Mouse (Mus musculus) limb, embryonic 13.5 days (tissue): ENCODE measurements around the gene Clic1. TPM values are rescaled to one million over a fixed set of nuclear protein-coding genes. Genes with fewer than 3 reads are reported as not detected.

Experiments used
- ATAC-seq: fragments of 200-750 bp; cut with Nextera tagmentation; 2 replicates; pipeline ENCODE4 v1.8.0; 2017; ENCODE audit warnings: low read depth, moderate number of reproducible peaks, moderate TSS enrichment; ENCODE audit not compliant: low FRiP score
- H3K27ac ChIP-seq: fragments of 300-500 bp; sonication (generic); 2 replicates; pipeline ENCODE4 v1.5.1; 2015; ENCODE audit warnings: inconsistent platforms, mild to moderate bottlenecking, moderate library complexity
- H3K27me3 ChIP-seq: fragments of 300-500 bp; sonication (generic); 2 replicates; pipeline ENCODE4 v1.6.1; 2015; ENCODE audit warnings: mild to moderate bottlenecking, inconsistent platforms
- H3K36me3 ChIP-seq: fragments of 300-500 bp; sonication (generic); 2 replicates; pipeline ENCODE4 v1.6.1; 2015; ENCODE audit warnings: inconsistent platforms, mild to moderate bottlenecking, moderate library complexity
- H3K4me1 ChIP-seq: fragments of 300-500 bp; sonication (generic); 2 replicates; pipeline ENCODE4 v1.6.1; 2015; ENCODE audit warnings: inconsistent platforms
- H3K4me2 ChIP-seq: fragments of 300-500 bp; sonication (generic); replicated peaks from 2 replicates; pipeline ENCODE4 v1.6.1; 2015; ENCODE audit warnings: inconsistent platforms, mild to moderate bottlenecking, moderate library complexity
- H3K4me3 ChIP-seq: fragments of 300-500 bp; sonication (generic); 2 replicates; pipeline ENCODE4 v1.5.1; 2015; ENCODE audit warnings: moderate library complexity, mild to moderate bottlenecking, inconsistent platforms
- H3K9ac ChIP-seq: fragments of 300-500 bp; sonication (generic); 2 replicates; pipeline ENCODE4 v1.6.1; 2015; ENCODE audit warnings: mild to moderate bottlenecking, inconsistent platforms
- H3K9me3 ChIP-seq: fragments of 300-500 bp; sonication (generic); 2 replicates; pipeline ENCODE4 v1.6.1; 2016; ENCODE audit warnings: inconsistent platforms
- WGBS: fragments of 180-500 bp; shearing (Covaris S2); methylation state at CpG from one replicate; pipeline ENCODE4 v1.1.7; 2015; 5-methylcytosine and 5-hydroxymethylcytosine counted together
- polyA plus RNA-seq: library from polyadenylated mRNA; unstranded; fragments of >200 nt; fragmentation: Nextera tagmentation; extraction: Ambion mirVana; gene quantifications from 2 replicates; pipeline ENCODE4 v1.2.1, GENCODE M21; 2015

The Clic1 gene
- polyA plus RNA-seq, 1 experiment from 2014 or later = 266 TPM

DNA sequence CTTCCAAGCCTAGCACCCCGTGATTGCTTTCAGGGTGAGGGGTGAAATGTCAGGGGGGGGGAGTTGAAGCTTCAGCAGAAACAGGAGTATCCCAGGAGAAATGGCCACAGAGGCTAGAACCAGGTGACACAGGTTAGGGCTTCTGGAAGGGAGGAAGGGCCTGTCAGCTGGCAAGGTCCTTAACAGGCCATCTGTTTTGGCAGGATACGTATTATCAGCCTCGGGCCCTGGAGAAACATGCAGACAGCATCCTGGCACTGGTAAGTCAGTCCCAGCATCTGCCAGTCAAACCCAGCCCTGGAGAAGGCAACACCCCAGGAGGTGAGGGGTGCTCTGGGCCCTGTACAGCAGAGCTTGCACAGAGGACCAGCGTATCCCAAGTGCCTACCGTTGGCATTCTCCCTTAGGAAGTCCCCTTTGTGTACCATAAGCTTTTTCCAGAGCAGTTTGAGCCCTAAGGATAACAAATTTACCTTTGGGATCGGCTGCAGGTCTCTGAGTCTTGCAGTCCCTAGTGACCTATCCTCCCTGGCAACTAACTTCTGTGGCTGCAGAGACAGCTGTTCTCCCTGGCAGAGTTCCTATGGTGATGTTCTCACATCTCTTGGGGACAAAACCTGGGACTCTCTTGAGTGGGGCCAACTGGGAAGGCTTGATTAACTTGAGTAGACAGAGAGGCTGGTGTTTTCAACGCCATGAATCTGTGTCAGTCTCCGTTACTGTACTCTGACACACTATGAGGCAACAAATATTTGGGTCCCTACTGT, 40.6 kb downstream of the Clic1 start:
- Histone ChIP-seq H3K27me3 (no peaks in the 10 kb centered on the region), H3K27ac (0 out of 2 replicates have a peak overlapping the region, but pooled peaks have one; percentile 94), H3K4me3 (peak overlapping the region; percentile 64), H3K9me3 (no peaks in the 10 kb centered on the region), H3K36me3 (peaks cover 43% of the 10 kb centered on the region), H3K9ac (peak overlapping the region; percentile 86), H3K4me2 (peak overlapping the region; percentile 65), H3K4me1 (peaks cover 9% of the 10 kb centered on the region)
- ATAC-seq = no peak
- 69% methylated on average over 8 of the region's 8 CpGs for WGBS

DNA sequence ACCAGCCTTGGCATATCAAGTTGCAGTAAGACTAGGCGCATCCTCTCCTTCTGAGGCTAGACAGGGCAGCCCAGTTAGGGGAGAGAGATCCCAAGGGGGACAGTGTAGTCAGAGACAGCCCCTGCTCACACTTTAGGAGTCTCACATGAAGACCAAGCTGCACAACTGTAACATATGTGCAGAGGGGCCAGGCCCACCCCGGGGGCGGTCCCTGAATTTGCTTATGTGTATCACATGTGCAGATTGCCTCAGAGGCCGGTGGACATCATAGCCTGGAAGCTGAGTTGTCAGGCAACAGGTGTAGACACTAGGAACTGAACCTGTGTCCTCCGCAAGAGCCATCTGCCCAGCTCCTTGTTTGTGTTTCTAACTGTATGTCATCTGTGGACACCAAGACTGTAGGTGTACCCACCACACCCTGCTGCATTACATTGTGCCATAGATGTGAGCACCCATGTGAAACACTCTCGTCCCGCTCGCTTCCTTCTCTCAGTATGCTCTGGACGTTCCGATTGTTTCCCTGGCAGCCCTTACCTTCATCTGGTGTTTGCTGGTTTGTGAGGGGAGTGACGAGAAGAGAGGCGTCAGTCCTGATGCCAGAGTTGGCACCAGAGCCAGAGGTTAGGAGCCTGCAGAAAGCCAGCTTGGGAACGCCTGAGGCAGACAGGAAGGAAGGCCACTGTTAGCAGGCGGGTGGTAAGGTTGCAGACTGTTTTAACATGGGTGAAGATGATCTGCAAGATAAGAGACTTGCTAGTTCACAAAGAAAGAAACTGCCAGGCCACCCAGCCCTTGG, 42.8 kb downstream of the Clic1 start:
- Histone ChIP-seq H3K4me3 (no peak overlapping the region), H3K27ac (no peak overlapping the region), H3K4me2 (no peak overlapping the region), H3K36me3 (peaks cover 65% of the 10 kb centered on the region), H3K4me1 (peaks cover 9% of the 10 kb centered on the region), H3K27me3 (no peaks in the 10 kb centered on the region), H3K9me3 (no peaks in the 10 kb centered on the region), H3K9ac (no peak overlapping the region)
- 89% methylated on average over 14 of the region's 14 CpGs for WGBS
- ATAC-seq = no peak

DNA sequence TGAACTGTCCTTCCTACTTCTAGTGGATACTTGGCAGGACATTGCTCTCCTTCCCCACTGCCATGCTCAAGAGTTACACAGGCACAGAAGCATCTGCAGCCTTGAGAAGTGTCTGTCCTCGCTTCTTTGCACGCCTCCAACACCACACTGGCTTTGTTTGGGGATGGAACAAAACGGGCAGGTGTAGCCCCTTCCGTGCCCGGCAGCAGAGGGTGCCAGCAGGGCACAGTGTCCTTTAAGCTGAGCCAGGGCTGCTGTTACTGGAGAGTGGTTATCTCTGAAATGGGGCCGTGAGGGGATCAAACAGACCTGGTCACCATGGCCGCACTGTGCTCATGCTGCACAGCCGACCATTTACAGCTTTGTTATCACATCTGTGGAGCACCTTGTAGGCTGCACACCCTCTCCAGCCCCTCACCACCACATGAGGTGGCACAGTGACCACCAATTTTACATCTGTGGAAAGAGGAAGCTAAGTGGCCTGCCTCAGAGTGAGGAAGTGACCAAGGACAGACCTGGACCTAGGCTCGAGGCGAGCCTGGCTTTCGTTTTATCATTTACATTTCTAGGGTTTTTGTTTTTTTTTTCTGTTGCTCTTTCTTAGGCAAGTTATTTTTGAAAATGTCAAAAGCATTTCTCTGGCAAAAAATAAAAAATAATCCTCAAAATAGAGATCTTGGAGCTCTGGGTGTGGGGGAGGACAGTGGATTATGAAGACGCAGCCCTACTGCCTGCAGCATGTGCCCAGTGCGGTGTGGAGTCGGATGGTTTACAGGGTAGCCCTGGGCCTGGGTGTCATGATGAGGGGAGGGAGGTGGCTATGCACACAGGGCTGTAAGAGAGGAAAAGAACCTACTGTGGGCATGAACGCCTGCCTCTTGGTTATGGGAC, 45.0 kb downstream of the Clic1 start:
- Histone ChIP-seq H3K27ac (no peak overlapping the region), H3K9ac (0 out of 2 replicates have a peak overlapping the region, but pooled peaks have one; percentile 31), H3K27me3 (no peaks in the 10 kb centered on the region), H3K4me2 (no peak overlapping the region), H3K4me3 (no peak overlapping the region), H3K4me1 (peaks cover 9% of the 10 kb centered on the region), H3K9me3 (no peaks in the 10 kb centered on the region), H3K36me3 (peaks cover 87% of the 10 kb centered on the region)
- ATAC-seq = no peak
- WGBS = 87% methylated on average over 15 of the region's 15 CpGs

DNA sequence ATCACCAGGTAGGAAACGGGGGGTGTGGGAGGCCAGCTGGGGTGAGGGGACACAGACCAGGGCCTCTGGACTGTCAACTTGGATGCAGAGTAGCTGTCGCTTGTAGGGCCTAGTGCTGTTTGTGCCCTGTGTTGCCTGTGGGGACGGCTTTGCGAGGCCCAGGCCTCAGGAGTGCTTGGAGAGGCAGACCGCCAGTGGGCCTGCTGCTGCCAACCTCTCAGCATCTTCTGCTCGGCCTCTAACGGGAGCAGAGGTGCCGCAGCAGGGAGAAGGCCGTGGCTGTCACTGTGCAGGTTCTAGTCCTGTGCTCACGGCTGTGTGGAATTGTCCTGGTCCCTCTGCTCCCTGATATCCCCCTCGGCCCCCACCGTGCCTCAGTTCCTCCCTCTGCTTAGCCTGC, 46.8 kb downstream of the Clic1 start:
- H3K27ac ChIP-seq = no peak overlapping the region
- H3K9ac ChIP-seq = peak overlapping the region; percentile 31; the same call in 1 of the 2 replicates
- 88% methylated on average over 12 of the region's 12 CpGs for WGBS
- no peak overlapping the region for H3K4me2 ChIP-seq
- H3K4me1 ChIP-seq = no peaks in the 10 kb centered on the region
- no peak overlapping the region for H3K4me3 ChIP-seq
- peaks cover 97% of the 10 kb centered on the region for H3K36me3 ChIP-seq
- no peaks in the 10 kb centered on the region for H3K27me3 ChIP-seq
- no peak for ATAC-seq
- no peaks in the 10 kb centered on the region for H3K9me3 ChIP-seq

DNA sequence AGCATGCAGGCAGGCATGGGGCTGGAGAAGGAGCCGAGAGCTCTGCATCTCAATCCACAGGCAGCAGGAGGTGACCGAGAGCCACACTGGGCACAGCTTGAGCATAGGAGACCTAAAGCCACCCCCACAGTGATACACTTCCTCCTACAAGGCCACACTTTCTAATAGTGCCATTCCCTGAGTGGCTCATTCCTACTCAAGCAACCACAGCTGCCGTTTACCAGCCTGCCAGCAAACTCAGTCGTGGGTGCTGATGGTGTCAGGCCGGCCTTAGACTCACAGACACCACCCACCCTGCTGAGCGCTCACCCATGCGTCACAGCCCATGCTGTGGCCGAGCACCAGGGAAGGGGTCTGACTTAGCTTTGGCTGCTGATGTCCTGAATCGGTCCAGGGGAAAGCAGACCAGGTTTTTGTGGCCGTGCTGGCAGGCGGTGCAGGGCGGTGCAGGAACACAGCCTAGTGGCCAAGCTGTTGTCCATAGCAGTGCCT, 47.4 kb downstream of the Clic1 start:
- H3K4me2 ChIP-seq = no peak overlapping the region
- H3K27ac ChIP-seq = no peak overlapping the region
- no peaks in the 10 kb centered on the region for H3K4me1 ChIP-seq
- no peak for ATAC-seq
- 89% methylated on average over 12 of the region's 12 CpGs for WGBS
- H3K27me3 ChIP-seq = no peaks in the 10 kb centered on the region
- H3K4me3 ChIP-seq = no peak overlapping the region
- no peaks in the 10 kb centered on the region for H3K9me3 ChIP-seq
- no peak overlapping the region for H3K9ac ChIP-seq
- H3K36me3 ChIP-seq = peaks cover 99% of the 10 kb centered on the region

DNA sequence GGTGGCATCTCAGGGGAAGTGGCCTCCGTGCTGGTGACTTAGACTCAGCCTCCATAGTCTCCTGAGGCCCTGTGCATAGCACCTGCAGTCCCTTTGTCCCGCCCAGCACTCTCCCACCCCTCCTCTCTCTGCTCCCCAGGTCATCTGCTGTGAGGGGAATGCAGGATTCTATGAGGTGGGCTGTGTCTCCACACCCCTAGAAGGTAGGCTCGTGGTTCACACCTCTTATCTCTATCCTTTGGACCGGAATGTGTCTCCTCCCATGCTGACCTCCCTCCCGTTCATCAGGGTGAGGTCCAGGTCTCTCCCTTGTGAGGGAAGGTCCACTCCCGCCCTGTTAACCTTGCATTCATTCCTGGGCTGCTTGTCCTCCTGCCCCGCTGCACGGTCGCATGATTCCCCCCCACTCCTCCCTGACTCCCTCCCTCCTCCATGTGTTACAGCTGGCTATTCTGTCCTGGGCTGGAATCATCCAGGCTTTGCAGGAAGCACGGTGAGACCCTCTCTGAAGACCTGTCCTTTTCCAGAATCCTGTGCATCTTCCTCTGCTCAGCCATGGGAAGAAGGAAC, 50.5 kb downstream of the Clic1 start:
- no peak overlapping the region for H3K4me3 ChIP-seq
- H3K36me3 ChIP-seq = peaks cover 91% of the 10 kb centered on the region
- H3K4me1 ChIP-seq = no peaks in the 10 kb centered on the region
- H3K9me3 ChIP-seq = no peaks in the 10 kb centered on the region
- 82% methylated on average over 10 of the region's 10 CpGs for WGBS
- no peaks in the 10 kb centered on the region for H3K27me3 ChIP-seq
- ATAC-seq = no peak
- H3K4me2 ChIP-seq = no peak overlapping the region
- H3K9ac ChIP-seq = no peak overlapping the region
- no peak overlapping the region for H3K27ac ChIP-seq

DNA sequence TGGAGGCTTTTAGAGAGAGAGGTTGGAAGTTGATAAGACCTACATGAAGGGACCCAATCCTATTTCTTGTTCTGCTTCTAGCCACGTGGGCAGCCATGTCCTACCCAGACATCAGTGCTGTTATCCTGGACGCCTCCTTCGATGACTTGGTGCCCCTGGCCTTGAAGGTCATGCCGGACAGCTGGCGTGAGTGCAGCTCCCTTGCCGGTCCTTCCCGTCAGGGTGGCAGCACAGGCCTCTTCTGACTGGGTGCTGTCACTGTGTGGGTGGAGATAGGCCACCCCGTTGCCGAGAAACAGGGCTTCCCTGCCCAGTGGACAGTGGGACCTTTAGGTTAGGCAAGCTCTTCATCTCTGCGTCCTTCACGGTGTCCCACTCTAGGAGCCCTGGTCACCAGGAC, 51.4 kb downstream of the Clic1 start:
- Histone ChIP-seq H3K27me3 (no peaks in the 10 kb centered on the region), H3K9ac (no peak overlapping the region; the same call in 1 of the 2 replicates), H3K4me2 (no peak overlapping the region), H3K36me3 (peaks cover 82% of the 10 kb centered on the region), H3K4me1 (no peaks in the 10 kb centered on the region; the same call in 1 of the 2 replicates), H3K9me3 (no peaks in the 10 kb centered on the region), H3K27ac (no peak overlapping the region), H3K4me3 (no peak overlapping the region)
- 90% methylated on average over 11 of the region's 11 CpGs for WGBS
- no peak for ATAC-seq

DNA sequence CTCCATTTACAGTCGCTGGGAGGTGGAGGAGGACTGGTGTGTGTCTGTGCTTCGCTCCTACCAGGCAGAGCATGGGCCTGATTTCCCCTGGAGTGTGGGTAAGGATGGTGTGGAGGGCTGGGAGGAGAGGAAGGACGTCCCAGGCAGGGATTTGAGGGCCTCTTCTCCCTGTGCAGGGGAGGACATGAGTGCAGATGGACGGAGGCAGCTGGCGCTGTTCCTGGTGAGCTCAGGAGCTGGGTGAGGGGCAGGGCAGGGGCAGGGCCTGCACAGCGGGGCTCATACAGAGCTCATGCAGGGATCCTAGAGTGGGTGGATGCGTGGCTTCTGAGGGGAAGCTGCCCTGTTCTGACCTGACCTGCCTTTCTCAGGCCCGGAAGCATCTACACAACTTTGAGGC, 52.5 kb downstream of the Clic1 start:
- H3K27me3 ChIP-seq = no peaks in the 10 kb centered on the region

DNA sequence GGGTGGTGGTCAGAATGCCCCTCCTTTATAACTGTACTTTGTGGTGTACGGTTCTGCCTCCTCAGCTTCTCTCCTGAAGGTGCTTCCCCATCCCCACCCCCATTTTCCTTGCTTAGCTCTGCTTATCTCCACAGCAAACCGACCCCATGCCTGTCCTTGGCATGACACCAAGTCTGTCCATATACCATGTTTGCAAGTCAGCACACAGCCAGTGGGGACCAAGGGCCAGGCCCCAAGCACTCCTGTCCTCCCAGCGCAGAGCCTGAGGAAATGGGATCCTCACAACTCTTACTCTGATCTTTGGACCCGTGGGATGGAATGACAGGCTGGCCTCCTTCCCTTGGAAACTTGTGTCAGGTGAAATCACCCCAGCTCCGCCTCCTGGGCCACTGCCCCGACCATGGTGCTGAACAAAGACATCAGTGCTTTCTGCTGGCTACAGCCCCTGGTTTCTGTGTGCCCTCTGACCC, 53.5 kb downstream of the Clic1 start:
- Histone ChIP-seq H3K4me3 (no peak overlapping the region), H3K4me1 (no peaks in the 10 kb centered on the region; the same call in 1 of the 2 replicates), H3K27ac (no peak overlapping the region), H3K4me2 (no peak overlapping the region), H3K36me3 (peaks cover 61% of the 10 kb centered on the region), H3K9ac (no peak overlapping the region), H3K9me3 (no peaks in the 10 kb centered on the region), H3K27me3 (no peaks in the 10 kb centered on the region)
- no peak for ATAC-seq
- 74% methylated on average over 6 of the region's 6 CpGs for WGBS

More for the DNA sequence above, 52.5 kb downstream of the Clic1 start:
- Histone ChIP-seq H3K9ac (no peak overlapping the region), H3K36me3 (peaks cover 71% of the 10 kb centered on the region), H3K4me3 (no peak overlapping the region), H3K9me3 (no peaks in the 10 kb centered on the region), H3K4me1 (no peaks in the 10 kb centered on the region; the same call in 1 of the 2 replicates), H3K4me2 (no peak overlapping the region), H3K27ac (no peak overlapping the region)
- ATAC-seq = peak; percentile 55; the same call in 1 of the 2 replicates
- WGBS = 70% methylated on average over 8 of the region's 8 CpGs

DNA sequence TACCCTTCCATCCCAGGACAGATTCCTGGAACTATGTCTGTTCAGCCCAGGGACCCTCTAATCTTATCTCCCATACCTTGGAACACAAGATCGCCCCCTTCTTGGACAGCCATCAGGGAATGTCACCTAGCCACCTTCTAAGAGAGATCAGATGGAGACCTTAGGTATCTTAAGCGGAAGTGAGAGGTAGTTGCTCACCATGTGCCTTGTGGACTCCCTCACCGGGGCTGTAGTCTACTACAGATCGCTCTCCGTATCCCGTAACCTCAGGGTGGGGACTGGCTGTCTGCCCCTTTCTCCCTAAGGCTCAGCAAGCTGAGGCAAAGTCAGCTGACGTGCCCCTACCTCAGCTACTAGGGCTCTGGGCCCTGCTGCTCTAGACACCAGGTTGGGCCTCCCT, 54.3 kb downstream of the Clic1 start:
- Histone ChIP-seq H3K36me3 (peaks cover 53% of the 10 kb centered on the region), H3K4me2 (no peak overlapping the region), H3K9me3 (no peaks in the 10 kb centered on the region), H3K27me3 (no peaks in the 10 kb centered on the region), H3K27ac (no peak overlapping the region), H3K4me3 (no peak overlapping the region), H3K4me1 (no peaks in the 10 kb centered on the region; the same call in 1 of the 2 replicates), H3K9ac (no peak overlapping the region)
- no peak for ATAC-seq
- 89% methylated on average over 7 of the region's 7 CpGs for WGBS

DNA sequence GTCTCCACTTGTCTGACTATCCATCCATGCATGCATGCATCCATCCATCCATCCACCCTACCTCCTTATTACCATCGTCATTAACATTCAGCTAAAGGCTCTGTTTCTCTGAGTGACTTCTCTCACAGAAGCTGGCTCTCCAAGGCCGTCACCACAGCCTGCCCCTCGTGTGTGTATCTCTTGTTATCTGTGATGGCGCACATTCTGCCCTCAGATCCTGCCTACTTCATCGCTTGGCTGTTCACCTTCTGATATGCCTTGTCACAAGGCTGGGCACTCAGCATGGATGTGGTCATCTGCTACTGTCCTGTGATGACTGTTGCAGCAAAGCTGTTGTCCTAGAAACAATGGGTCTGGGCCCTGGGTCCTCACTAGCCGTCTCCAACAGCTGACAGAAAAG, 55.0 kb downstream of the Clic1 start:
- 81% methylated on average over 6 of the region's 6 CpGs for WGBS
- no peaks in the 10 kb centered on the region; the same call in 1 of the 2 replicates for H3K4me1 ChIP-seq
- no peak for ATAC-seq
- no peak overlapping the region; the same call in 1 of the 2 replicates for H3K27ac ChIP-seq
- H3K4me2 ChIP-seq = no peak overlapping the region
- peak overlapping the region; percentile 31; the same call in 1 of the 2 replicates for H3K9ac ChIP-seq
- no peak overlapping the region for H3K4me3 ChIP-seq
- H3K27me3 ChIP-seq = no peaks in the 10 kb centered on the region
- peaks cover 46% of the 10 kb centered on the region for H3K36me3 ChIP-seq
- no peaks in the 10 kb centered on the region for H3K9me3 ChIP-seq
